Mouse (Mus musculus) ES-E14 (cell line): Measurements from ENCODE around the gene Slc36a1.

ENCODE experiments used
- CHD2 ChIP-seq: IDR thresholded peaks from 2 replicates; pipeline ENCODE4 v1.6.1; 2014; ENCODE audit warnings: mild to moderate bottlenecking, low read depth, low read length, inconsistent platforms
- MAFK ChIP-seq: IDR thresholded peaks from 2 replicates; pipeline ENCODE4 v1.6.1; 2014; ENCODE audit warnings: mild to moderate bottlenecking, low read depth, low read length, inconsistent platforms; ENCODE audit not compliant: insufficient read depth
- ZC3H11A ChIP-seq: IDR thresholded peaks from 2 replicates; pipeline ENCODE4 v1.6.1; 2012; ENCODE audit warnings: low read depth, mild to moderate bottlenecking, inconsistent platforms, low read length, borderline replicate concordance
- ZNF384 ChIP-seq: IDR thresholded peaks from 2 replicates; pipeline ENCODE4 v1.6.1; 2012; ENCODE audit warnings: low read depth, low read length, inconsistent platforms

- TF ChIP-seq MAFK (no peak), CHD2 (no peak), ZNF384 (no peak), ZC3H11A (no peak)
Observed at GRCm38 (mm10) chr11:55213518-55213917, 9.4 kb downstream of the Slc36a1 start.
